Mouse (Mus musculus) heart, postnatal 14 days (tissue): ENCODE data around the gene Acot8. TPM values are rescaled to one million over a fixed set of nuclear protein-coding genes. Genes with fewer than 3 reads are reported as not detected.

Experiments used
- DNase-seq, 2 experiments: peaks; one replicate each; pipeline ENCODE4 v3.0.0; 2021 to 2022
- intact Hi-C: fragments of 180-260 bp; cut with DNase I; formaldehyde crosslinking; loops from one replicate; pipeline ENCODE4 v1.15.1; 2025
- total RNA-seq, 2 experiments: library from RNA; stranded (reverse); gene quantifications; 2 replicates each; pipeline ENCODE4 v1.2.3; 2021

The Acot8 gene
- total RNA-seq, 2 experiments from 2014 or later, result 11.2 to 11.3 TPM

- DNase-seq, result no peak
- intact Hi-C loops, result no loop called here
Measured at GRCm38 (mm10) chr2:164762593-164762992, 42.1 kb downstream of the Acot8 start.

GRCm38 (mm10) chr2:164761971-164762370 is 42.7 kb downstream of the Acot8 start:
- intact Hi-C loops, result no loop called here
- no peak for DNase-seq

- no peak for DNase-seq
- intact Hi-C loops, result no loop called here
Measured at GRCm38 (mm10) chr2:164761502-164761901, 43.2 kb downstream of the Acot8 start.

- intact Hi-C loops, result no loop called here
- DNase-seq, result no peak
Measured at GRCm38 (mm10) chr2:164760059-164760833, 44.4 kb downstream of the Acot8 start.

GRCm38 (mm10) chr2:164758692-164759091 is 46.0 kb downstream of the Acot8 start:
- DNase-seq, result no peak
- intact Hi-C loops, result no loop called here

- DNase-seq, result no peak
- intact Hi-C loops, result no loop called here
Measured at GRCm38 (mm10) chr2:164757841-164758240, 46.8 kb downstream of the Acot8 start.

GRCm38 (mm10) chr2:164754800-164755199 is 49.9 kb downstream of the Acot8 start:
- intact Hi-C loops, result no loop called here
- no peak for DNase-seq

GRCm38 (mm10) chr2:164754105-164754504 is 50.6 kb downstream of the Acot8 start:
- DNase-seq, result no peak
- intact Hi-C loops, result no loop called here

- DNase-seq, result no peak
Measured at GRCm38 (mm10) chr2:164752454-164752853, 52.2 kb downstream of the Acot8 start.

GRCm38 (mm10) chr2:164748991-164749390 is 55.7 kb downstream of the Acot8 start:
- no peak for DNase-seq
- intact Hi-C loops, result loop anchor here (5.0 kb wide), 1 partner anchor 38 kb away; the partner anchor contains the start of gene Snx21

More at GRCm38 (mm10) chr2:164752454-164752853, 52.2 kb downstream of the Acot8 start:
- intact Hi-C loops, result no loop called here

GRCm38 (mm10) chr2:164748191-164748590 is 56.5 kb downstream of the Acot8 start:
- intact Hi-C loops, result loop anchor here (5.0 kb wide), 1 partner anchor 39 kb away; the partner anchor contains the start of gene Snx21
- no peak for DNase-seq

GRCm38 (mm10) chr2:164746693-164747092 is 58.0 kb downstream of the Acot8 start:
- no peak for DNase-seq
- intact Hi-C loops, result loop anchor here (5.0 kb wide), 1 partner anchor 41 kb away; the partner anchor contains the start of gene Snx21

GRCm38 (mm10) chr2:164745843-164746479 is 58.7 kb downstream of the Acot8 start, which contains the start of the genes Wfdc3 and Dnttip1:
Gene Wfdc3, minus strand, starts transcription at chr2:164745931.
Gene Dnttip1, plus strand, starts transcription at chr2:164745983.
- peak; percentile 96 to 97 for DNase-seq
- intact Hi-C loops, result loop anchor here (5.0 kb wide), 1 partner anchor 41 kb away; the partner anchor contains the start of gene Snx21

- intact Hi-C loops, result loop anchor here (5.0 kb wide), 1 partner anchor 42 kb away; the partner anchor contains the start of gene Snx21
- no peak for DNase-seq
Measured at GRCm38 (mm10) chr2:164744987-164745386, 59.7 kb downstream of the Acot8 start.

Other genes starting within 250 kb of the Acot8 start
- gene Wfdc2, start 242.5 kb downstream of the Acot8 start, total RNA-seq, result 10 to 100 TPM in 1 of 2 experiments, not detected in 1; 14.8 TPM
- gene Spint3, start 231.4 kb downstream of the Acot8 start, total RNA-seq, result not detected
- gene Wfdc6a, start 219.4 kb downstream of the Acot8 start, total RNA-seq, result under 1 TPM; 0.29 to 0.48 TPM
- gene Eppin, start 211.3 kb downstream of the Acot8 start, total RNA-seq, result not detected
- gene Wfdc6b, start 191.4 kb downstream of the Acot8 start, total RNA-seq, result not detected
- gene Wfdc8, start 191.3 kb downstream of the Acot8 start, total RNA-seq, result not detected
- not detected for gene Wfdc16, start 166.1 kb downstream of the Acot8 start, total RNA-seq
- gene Wfdc10, start 148.8 kb downstream of the Acot8 start, total RNA-seq, result not detected
- gene Wfdc9, start 148.3 kb downstream of the Acot8 start, total RNA-seq, result not detected
- gene Wfdc11, start 130.8 kb downstream of the Acot8 start, total RNA-seq, result not detected
- not detected for gene Wfdc13, start 119.8 kb downstream of the Acot8 start, total RNA-seq
- not detected for gene Spint4, start 106.4 kb downstream of the Acot8 start, total RNA-seq
- not detected for gene Spint5, start 89.6 kb downstream of the Acot8 start, total RNA-seq
- gene Wfdc3, start 59.0 kb downstream of the Acot8 start, total RNA-seq, result under 1 TPM; 0.22 to 0.33 TPM
- gene Dnttip1, start 58.9 kb downstream of the Acot8 start, total RNA-seq, result 10 to 100 TPM; 29.4 to 30.2 TPM
- 10 to 100 TPM; 10.8 to 19.5 TPM for gene Ube2c, start 35.0 kb downstream of the Acot8 start, total RNA-seq
- gene Tnnc2, start 24.9 kb downstream of the Acot8 start, total RNA-seq, result not detected
- 10 to 100 TPM; 20.8 to 23.0 TPM for gene Snx21, start 19.1 kb downstream of the Acot8 start, total RNA-seq
- 1 to 10 TPM; 2.4 to 2.6 TPM for gene Zswim3, start 216 bp upstream of the Acot8 start, total RNA-seq
- 1 to 10 TPM; 3.7 to 5.0 TPM for gene Zswim1, start 17.8 kb upstream of the Acot8 start, total RNA-seq
- 1 to 10 TPM in 1 of 2 experiments, under 1 TPM in 1; 0.86 to 1.0 TPM for gene Spata25, start 23.7 kb upstream of the Acot8 start, total RNA-seq
- gene Ctsa, start 28.0 kb upstream of the Acot8 start, total RNA-seq, result 100 to 1,000 TPM in 1 of 2 experiments, 10 to 100 TPM in 1; 97.7 to 103 TPM
- 10 to 100 TPM; 34.6 to 34.7 TPM for gene Neurl2, start 28.6 kb upstream of the Acot8 start, total RNA-seq
- gene Pltp, start 52.8 kb upstream of the Acot8 start, total RNA-seq, result 10 to 100 TPM; 43.7 to 58.5 TPM
- gene Pcif1, start 74.4 kb upstream of the Acot8 start, total RNA-seq, result 10 to 100 TPM; 33.0 to 33.6 TPM
- 10 to 100 TPM; 10.7 to 10.8 TPM for gene Zfp335, start 106.9 kb upstream of the Acot8 start, total RNA-seq
- under 1 TPM; 0.43 to 0.63 TPM for gene Mmp9, start 135.9 kb upstream of the Acot8 start, total RNA-seq
- under 1 TPM; 0.73 to 0.91 TPM for gene Slc12a5, start 155.9 kb upstream of the Acot8 start, total RNA-seq
- 10 to 100 TPM; 19.7 to 22.8 TPM for gene Ncoa5, start 230.0 kb upstream of the Acot8 start, total RNA-seq